Mouse (Mus musculus): ENCODE results near the gene Mipep. TPM values are rescaled to one million over a fixed set of nuclear protein-coding genes. Genes with fewer than 3 reads are reported as not detected.

The Mipep gene
- total RNA-seq, 2 experiments from 2014 or later = 24.5 to 26.4 TPM

DNA sequence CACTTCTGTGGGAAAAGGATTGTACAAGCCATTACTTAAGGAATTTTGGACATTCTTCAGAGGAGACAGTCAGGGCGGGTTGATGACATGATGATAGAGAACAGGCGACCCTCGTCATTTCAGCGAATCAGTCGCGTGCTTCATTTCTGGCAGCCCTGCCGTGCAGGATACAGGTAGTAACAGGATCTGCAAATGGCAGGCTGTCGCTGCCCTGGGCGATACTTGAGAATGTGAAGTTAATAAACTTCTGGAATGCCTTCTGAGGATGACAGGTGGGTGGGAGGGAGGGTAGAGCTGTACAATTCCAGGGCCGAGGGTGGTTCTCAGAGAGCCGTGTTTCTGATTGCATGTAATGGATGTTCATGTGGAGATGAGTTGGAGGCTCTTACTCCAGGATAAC lies 82.0 kb downstream of the Mipep start:
- no peak for DNase-seq

DNA sequence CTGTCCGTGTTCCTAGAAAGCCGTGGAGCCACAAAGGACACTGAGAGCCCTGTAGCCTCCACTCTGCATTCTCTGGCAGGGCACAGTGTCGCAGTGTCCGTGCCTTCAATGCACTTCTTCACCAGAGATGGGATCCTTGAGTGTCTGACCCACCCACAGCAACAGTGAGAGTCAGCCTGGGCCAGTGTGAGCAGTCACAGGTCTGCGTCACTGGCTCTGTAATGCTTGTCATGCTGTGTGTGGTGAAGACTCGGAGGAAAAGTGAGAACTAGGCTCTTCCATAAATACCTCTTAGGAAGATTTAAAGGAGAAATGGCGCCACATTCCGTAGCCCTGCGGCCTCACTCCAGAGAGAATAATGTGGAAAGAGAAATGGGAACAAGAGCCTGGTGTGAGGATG lies 84.0 kb downstream of the Mipep start:
- DNase-seq = no peak

DNA sequence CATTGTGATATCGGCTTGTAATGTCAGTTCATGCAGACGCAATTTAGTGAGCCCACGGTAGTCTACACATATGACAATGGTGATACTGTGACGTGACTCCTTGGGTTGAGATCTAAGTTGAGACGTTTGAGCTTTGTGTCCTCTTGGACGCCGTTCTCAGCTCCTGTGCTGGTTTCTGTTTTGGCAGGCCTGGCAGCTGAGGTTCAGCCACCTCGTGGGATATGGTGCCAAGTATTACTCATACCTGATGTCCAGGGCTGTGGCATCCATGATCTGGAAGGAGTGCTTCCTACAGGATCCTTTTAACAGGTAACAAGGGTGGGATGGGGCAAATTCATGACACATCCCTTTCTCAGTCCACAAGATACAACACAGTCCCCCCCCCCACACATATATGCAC lies 87.5 kb downstream of the Mipep start:
- DNase-seq = no peak

DNA sequence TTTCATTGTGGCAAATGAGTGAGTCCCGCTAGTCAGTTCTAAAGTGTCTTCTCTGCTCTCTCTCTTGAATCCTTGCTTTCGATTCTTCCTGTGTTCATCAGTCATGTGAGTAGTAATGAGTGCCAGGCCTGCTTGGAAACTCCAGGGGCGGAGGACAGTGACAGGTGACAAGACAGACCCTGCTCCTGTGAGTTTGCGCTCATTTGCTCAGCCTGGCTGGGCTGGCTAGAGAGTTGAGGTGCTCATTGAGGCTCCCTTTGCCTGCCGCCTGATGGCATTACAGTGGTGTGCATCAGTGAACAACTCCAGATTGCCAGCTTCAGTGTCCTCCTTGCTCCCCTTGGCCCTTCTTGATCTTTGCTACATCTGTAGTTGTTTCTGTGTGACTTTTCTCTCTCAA lies 97.7 kb downstream of the Mipep start:
- no peak for DNase-seq

DNA sequence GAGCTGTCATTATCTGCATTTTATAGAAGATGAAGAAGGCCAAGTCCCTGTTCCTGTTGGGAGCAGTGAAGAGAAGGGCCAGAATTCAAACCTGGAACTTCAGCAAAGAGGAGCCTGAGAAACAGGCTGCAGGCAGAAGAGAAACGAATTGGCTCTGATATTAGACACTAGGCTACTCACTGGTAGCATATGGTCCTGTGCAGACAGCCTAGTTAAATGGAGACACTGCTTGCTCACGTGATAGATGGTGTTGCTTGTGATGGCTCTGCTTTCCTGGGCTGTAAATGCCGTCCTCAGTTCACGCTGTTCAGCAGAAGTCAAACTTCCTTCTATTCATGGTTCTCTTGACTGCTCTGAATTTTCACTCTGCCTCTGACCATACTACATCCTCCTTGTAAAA lies 98.3 kb downstream of the Mipep start:
- DNase-seq = no peak

DNA sequence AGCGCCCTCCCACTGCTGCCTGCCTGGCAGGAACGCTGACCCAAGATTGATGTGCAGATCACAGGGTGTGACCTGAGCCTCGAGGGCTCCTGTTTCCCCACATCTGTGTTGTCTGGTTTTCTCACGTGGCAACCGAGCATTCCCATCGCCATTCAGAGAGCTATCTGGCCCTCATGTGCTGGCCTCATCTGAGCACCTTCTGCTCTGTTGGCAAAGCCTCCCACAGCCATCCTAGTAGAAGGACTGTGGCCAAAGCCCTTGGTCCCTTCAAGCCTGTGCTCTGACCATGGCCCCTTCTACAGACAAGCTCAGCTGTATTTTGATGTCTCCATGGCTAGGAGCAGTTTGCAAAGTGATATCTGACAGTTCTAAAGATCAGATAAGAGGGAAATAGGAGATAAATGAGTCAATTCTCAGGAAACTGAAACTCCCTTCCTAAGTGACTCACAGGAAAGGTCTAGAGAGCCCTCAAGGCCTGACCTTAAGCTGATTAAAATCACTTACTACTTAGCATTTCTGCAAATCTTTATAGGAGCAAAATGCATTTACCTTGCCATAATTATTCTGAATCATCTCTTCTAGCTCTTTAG lies 101.1 kb downstream of the Mipep start:
- no peak for DNase-seq

DNA sequence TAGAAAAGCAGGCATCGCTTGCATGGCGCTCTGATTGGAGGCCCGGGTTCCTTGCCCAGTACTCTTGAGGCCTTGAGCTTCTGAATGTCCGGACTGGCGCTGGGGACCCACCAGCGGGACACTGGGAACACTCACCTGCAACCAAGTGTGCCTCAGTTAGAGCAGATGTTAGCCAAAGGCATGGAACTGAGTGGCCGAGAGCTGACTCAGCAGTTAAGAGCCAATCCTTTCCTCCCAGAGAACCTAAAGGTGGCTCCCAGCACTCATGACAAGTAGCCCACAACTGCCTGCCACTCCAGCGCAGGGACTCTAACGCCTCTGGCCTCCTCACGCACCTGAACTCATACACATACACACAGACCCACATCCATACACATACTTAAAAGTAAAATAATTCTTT lies 109.5 kb downstream of the Mipep start:
- no peak for DNase-seq

DNA sequence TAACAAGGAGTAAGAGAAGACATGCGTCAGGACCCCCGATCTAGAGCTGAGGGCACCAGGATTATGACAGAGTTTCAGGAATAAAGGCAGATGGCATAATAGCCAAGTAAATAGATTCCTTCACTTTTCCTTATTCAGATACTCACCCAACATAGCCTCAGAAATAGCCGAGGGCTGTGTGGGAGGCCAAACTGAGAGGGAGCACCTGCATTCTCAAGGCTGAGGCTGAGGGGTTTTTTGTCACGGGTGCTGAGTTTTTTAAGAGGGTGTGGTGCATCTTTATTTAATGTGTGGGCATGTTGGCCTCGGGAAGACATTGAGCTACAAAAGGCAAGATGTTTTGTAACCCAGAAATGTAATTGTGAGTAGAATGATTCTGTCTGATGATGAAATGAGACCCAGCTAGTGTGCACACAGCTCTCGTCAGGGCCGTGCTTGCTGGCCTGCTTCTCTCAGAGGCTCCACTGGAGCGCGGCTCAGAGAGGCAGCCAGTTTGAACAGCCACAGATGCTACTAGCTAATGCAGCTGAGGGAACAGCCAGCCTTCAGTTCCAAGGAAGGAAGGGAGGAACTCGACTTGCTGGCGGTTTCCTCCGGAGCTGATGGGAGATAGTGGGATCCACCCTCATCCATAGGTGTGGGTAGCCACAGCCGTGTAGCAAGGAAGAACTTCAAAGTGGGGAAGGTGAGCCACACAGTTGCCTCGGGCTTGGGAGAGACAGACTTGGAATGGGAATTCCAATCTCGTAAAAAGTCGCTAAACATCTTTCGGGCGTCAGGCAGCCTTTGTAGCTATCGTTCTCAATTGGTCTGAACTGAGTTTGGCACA lies 111.0 kb downstream of the Mipep start:
- DNase-seq = no peak

DNA sequence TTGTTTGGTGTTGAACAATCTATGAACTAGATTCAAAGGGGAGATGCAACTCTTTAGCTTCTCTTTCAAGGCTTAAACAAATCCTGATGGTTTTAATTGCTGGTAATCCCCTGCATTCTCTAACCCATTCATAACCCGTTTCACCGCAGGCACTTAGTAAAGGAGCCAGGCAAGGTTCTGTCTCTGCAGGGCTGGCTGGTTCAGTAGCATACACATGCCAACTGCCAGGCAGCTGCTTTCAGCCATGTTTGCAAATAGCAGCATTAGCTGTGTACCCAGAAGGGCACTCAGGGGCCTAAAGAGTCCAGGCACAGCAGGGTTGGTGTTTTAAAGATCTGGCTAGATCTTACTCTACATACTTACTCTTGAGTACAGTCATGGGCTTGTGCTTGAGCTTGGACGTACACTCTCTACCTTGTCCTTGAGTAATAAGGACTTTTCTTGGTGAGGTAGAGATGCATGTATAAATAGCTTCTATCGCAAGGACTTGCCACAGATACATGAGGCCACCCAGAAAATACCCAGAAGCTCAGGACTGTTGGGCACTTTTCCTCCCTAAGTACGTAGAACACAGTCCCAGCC lies 113.8 kb downstream of the Mipep start:
- DNase-seq = no peak

DNA sequence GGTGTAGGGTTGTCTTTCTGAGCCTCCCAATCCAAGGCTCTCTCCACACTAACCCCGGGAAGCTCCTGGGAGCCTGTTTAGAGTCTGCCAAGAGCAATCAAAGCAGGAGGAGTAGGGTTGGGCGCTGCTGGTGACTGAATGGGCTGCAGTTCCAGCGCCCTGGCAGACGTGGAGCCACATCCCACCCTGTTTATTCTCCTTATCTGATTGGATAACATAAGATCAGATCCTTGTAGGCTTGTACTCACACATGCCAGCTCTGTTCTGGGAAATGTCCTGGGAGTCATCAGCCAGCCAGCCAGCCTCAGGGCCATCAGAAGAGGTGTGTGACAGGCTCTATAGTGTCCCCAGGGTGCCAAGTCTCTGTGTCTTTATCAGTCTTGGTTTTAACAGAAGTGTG lies 120.1 kb downstream of the Mipep start:
- DNase-seq = no peak

DNA sequence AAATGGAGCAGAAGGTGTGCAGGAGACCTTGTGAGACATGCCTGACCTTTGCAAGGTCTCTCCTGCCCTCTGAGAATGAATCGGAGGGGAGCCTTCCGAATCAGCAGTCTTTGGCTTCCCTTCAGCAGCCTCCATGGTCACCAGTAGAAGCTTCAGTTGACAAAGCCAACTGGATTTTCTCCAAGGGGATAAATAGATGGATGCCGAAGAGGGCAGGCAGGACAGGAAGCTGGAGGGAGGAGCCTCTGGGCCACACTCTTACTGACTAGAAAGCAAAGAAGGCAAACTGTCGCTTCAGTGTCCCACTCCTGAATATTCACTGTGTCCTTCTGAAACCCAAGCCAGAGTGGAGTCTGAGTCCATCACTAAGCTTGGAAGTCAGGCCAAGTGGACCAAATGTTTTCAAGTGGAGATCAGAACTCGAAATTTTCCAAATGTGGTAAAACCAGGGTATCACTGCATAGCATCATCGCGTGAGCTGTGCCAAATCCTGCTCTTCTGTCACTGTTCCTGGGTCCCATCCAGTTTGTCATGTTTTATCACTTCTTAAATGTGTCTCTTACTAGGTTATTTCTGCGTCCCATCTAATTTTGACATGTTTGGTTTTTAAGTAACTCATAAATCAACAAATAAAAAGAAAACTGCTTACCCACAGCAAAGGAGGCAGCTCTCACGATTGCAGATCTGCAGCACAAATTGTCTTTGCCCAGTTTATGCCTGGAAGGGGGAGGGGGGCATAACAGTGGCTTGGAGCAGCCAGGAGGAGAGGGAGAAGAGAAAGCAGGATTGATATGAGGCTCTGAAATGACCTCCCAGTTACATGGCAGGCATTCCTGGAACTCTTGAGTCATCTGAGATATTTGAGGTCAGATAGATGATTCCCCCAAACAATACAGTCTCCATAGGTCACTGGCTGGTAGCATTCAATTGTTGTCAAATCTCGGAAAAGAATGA lies 122.3 kb downstream of the Mipep start:
- no peak for DNase-seq

DNA sequence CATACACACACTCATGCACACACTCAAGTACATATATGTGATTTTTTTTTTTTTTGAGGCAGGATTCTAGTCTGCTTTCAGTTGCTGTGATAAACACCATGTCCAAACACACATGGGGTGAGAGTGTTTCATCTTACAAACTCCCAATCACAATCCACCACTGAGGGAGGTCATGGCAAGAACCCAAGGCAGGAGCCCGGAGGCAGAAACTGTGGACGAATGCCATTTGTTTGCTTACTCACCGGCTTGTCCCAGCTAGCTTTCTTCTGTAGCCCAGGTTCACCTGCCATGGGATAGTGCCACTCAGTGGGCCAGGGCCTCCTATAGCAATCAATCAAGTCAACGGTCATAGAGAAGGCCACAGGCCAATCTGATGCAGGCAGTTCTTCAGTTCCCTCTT lies 125.0 kb downstream of the Mipep start:
- no peak for DNase-seq

DNA sequence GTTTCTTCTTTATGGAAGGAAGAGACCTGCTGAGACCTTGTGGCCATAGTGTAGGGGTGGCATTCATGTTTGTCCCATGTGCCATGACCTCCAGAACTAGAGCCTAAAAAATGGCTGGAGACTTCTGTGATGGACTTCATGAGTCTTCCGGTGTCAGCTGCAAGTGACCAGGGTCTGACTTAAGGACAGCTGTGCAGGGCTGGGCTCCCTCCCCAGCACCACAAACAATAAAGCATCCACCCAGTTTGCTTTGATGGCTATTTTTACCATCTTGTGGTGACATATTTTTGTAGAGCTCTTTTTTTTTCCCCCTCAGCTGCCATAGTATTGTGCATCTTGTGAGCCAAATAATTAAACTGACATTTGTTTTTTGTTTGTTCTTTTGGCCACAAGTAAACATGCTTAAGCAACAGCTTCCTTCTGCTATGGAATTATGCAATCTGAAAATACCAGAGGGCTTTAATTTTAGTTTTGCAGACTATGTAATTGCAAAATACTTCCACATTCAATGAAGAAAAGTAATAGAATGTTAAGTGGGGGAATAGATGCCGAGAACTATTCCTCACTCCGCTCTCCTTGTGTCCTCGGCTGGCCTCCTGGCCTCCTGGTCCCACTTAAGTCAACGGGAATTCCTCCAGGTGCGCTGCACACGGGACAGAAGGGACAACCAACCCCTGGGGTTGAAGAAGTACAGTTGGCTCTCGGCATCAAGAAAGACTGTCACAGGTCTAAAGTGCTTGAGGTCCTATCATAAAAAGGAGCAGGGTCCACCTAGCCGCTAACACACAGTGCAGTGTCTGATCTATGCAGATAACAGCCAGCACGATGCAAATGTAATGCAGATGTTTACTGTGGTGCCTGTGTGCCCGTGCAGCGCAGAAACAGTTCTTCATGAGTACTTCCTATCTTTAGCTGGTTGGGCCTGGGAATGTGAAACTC lies 126.4 kb downstream of the Mipep start:
- no peak for DNase-seq

DNA sequence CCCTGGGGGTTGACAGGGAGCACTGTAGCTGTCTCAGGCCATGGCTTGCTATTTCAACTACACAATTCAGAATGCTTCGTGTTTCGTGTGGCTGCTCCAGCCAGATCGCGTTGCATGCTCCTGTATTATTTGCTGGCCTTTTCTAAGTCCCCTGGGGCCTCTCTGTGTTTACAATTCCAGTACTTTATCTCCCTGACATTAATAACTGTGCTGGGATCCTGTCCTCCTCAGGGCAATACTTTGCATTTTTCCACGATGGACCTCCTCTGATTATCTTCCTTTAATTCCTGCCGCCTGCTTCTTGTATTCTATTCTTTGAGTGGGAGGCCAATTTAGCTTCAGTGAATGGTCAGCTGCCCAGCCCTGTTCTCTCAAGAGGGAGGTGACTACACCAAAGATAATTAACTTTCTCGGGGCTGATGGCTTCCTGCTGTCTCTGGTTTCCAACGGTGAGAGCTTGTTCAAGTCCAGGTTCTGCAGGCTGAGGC lies 128.7 kb downstream of the Mipep start:
- DNase-seq = no peak

DNA sequence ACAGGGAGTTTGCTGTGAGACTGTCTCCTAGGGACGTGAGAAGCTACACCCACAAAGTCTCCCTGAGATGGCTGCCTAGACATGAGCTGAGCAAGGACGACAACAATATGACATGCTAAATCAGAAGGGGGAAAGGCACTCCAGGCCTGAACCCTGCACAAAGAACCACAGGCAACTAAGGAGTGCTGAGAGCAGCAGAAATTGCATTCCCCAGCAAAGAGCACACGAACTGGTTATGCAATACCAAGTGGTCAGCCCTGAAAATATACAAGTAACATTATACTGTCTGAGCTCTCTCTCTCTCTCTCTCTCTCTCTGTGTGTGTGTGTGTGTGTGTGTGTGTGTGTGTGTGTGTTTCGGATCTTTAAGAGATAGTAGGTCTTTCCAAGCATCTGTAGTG lies 132.3 kb downstream of the Mipep start:
- DNase-seq = no peak

DNA sequence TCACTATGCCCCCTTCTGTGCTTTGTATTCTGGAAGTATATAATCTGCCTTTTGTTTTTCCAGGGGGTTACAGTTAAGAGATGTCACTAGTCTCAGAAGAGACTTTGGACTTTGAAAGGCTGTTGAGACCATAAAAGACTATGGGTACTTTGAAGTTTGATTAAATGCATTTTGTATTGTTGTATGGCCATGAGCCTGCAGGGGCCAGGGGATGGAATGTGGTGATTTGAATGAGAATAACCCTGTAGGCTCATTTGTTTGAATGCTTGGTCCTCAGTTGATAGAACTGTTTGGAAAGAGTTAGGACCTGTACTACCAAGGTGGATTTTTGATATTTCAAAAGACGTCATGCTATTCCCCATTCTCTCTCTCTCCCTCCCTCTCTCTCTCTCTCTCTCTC lies 141.6 kb downstream of the Mipep start:
- DNase-seq = no peak

DNA sequence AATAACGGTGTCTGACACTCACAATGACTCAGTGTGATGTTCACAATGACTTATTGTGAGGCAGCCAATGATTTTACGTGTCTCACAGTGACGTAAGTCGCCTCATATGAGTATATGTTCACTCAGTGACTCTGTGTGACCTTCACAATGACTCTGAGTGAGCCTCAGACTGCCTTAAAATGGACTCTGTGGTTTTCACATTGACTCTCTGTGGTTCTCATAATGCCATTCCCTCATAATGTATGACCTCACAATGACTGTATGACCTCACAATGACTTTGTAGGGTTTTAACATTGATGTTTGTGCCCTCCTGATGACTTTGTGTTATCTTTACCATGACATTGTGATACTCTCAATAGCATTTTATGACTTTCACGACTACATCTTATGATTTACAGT lies 151.3 kb downstream of the Mipep start:
- DNase-seq = no peak

DNA sequence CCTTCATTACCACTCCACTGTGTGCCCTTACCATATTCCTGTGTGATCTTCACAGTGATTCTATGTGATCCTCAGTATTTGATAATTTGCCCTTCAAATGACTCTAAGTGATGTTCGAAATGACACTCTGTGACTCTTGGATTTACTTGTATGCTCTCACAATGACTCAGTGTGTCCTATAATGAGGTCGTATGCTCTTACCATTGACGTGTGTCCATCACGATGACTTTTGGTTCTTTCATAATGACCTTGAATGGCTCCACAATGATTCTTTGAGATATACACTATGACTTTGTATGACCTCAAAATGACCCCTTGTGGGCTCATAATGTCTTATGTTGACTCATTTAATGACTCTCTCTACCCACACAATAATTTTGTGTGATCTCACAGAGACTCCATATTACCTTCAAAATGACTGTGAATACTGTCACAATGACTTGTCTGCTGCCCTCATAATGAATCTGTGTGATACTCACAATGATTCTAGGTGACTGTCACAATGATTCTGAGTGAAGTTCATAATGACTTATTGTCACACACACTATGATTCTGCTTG lies 153.2 kb downstream of the Mipep start:
- DNase-seq = no peak

Measured in gastrocnemius, postnatal 10 days (tissue).